Mouse (Mus musculus): Measurements from ENCODE around the gene Gm4131. TPM values are rescaled to one million over a fixed set of nuclear protein-coding genes. Genes with fewer than 3 reads are reported as not detected.
"Not testable (repeated sequence)": the region's sequence is repeated elsewhere in the genome, so short reads cannot be mapped to it uniquely, and the experiment has no call there.

Gm4131 gene
- 0.18 TPM in 1 of 2 replicates, not detected in the other for polyA plus RNA-seq (2015; fragmentation: Nextera tagmentation; extraction: Ambion mirVana)

DNA sequence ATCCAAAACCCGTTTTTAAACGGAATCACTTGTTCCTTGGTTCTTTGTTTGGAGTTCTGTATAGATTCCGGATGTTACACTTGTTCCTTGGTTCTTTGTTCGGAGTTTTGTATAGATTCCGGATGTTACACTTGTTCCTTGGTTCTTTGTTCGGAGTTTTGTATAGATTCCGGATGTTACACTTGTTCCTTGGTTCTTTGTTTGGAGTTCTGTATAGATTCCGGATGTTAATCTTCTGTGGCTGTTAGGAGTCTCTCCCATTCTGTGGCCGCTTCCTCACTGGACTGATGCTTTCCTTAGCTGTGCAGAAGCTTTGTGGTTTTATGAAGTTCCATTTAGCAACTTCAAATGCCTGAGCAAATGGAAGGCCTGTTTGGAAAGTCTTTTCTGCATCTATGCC, at the start of gene Gm4131:
Gene Gm4131 (minus strand): TSS at position 101 of the 400 bp plus-strand sequence.
- H3K4me1 ChIP-seq; H3K4me3 ChIP-seq (replicated peaks); H3K27me3 ChIP-seq; H3K27ac ChIP-seq (replicated peaks); H3K36me3 ChIP-seq; H3K9me3 ChIP-seq (replicated peaks); H3K9ac ChIP-seq; ATAC-seq (ENCODE audit: insufficient number of reproducible peaks, low FRiP score, low TSS enrichment, low read depth); H3K4me2 ChIP-seq (replicated peaks): not testable (repeated sequence)
- WGBS: 84% methylated on average over 9 of the region's 9 CpGs

DNA sequence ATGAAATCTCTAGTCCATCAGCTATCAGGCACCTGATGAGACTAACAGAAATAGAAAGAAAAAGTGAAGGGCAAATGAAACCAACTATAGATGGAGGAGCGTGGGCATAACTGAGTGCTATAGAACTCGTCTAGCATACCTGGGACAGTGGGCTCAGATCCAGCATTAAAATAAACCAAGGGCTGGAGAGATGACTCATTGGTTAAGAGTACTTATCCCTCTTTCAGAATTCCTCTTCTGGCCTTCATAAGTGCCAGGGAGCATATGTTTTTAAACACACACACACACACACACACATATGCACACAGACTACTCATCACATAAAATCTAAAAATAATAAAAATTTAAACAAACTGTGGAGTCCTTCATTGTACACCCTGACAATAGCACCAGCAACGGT, 43.2 kb upstream of the Gm4131 start:
- ATAC-seq (ENCODE audit: insufficient number of reproducible peaks, low FRiP score, low TSS enrichment, low read depth): no peak
- Histone ChIP-seq H3K27me3 (no peaks in the 10 kb centered on the region), H3K4me2 (replicated peaks) (no peak overlapping the region), H3K36me3 (no peaks in the 10 kb centered on the region), H3K9me3 (replicated peaks) (no peaks in the 10 kb centered on the region), H3K4me3 (replicated peaks) (no peak overlapping the region), H3K4me1 (no peaks in the 10 kb centered on the region), H3K27ac (replicated peaks) (no peak overlapping the region), H3K9ac (no peak overlapping the region)
- 73% methylated on average over 3 of the region's 3 CpGs for WGBS

DNA sequence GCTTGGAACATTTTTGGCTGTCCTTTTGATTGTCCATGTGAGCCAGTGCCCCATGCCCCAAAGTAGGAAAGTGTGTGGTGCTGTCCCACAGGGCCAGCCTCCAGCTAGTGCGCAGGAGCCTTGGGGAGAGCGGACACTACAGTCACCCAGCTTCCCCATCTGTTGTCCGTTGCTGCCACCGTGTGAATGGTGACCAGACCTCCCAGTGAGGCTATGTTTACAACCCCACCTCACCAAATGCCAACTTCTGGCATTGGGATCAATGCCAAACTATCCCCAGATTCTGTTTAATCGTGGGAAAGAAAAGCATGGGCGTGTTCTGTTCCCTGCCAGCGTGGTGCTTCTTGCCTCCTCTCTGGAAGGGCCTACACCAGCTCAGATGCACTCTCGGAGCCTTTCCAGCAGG, 41.1 kb upstream of the Gm4131 start:
- no peak overlapping the region for H3K4me2 ChIP-seq (replicated peaks)
- H3K36me3 ChIP-seq: no peaks in the 10 kb centered on the region
- no peaks in the 10 kb centered on the region for H3K27me3 ChIP-seq
- H3K4me1 ChIP-seq: no peaks in the 10 kb centered on the region
- no peak overlapping the region for H3K4me3 ChIP-seq (replicated peaks)
- ATAC-seq (ENCODE audit: insufficient number of reproducible peaks, low FRiP score, low TSS enrichment, low read depth): no peak; the same call in 1 of the 2 replicates
- 61% methylated on average over 8 of the region's 8 CpGs for WGBS
- no peaks in the 10 kb centered on the region for H3K9me3 ChIP-seq (replicated peaks)
- H3K27ac ChIP-seq (replicated peaks): no peak overlapping the region
- no peak overlapping the region for H3K9ac ChIP-seq

DNA sequence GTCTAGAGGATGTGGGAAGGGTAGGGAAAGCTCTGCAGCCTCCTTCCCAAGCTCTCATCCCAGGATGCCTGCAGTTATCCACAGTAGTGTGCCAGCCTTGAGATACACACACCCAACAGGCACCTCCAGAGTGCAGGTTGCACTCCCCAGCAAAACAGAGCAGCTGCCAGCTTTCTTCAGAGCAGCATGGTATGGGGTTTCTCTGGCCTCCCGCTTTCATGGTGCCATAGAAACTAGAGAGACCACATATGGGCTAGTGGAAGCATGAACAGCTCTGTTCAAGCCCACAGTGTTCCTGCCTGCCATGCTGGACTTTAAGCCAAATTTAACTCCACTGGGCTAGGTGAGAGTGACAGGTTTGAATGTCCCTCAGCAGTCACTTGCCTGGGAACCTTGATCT, 36.1 kb upstream of the Gm4131 start:
- H3K36me3 ChIP-seq: no peaks in the 10 kb centered on the region
- no peak overlapping the region for H3K4me3 ChIP-seq (replicated peaks)
- WGBS: 82% methylated on average over 1 of the region's 1 CpGs
- no peaks in the 10 kb centered on the region for H3K4me1 ChIP-seq
- no peak overlapping the region for H3K27ac ChIP-seq (replicated peaks)
- no peak overlapping the region for H3K9ac ChIP-seq
- no peak overlapping the region for H3K4me2 ChIP-seq (replicated peaks)
- no peaks in the 10 kb centered on the region for H3K9me3 ChIP-seq (replicated peaks)
- ATAC-seq (ENCODE audit: insufficient number of reproducible peaks, low FRiP score, low TSS enrichment, low read depth): no peak
- H3K27me3 ChIP-seq: no peaks in the 10 kb centered on the region

DNA sequence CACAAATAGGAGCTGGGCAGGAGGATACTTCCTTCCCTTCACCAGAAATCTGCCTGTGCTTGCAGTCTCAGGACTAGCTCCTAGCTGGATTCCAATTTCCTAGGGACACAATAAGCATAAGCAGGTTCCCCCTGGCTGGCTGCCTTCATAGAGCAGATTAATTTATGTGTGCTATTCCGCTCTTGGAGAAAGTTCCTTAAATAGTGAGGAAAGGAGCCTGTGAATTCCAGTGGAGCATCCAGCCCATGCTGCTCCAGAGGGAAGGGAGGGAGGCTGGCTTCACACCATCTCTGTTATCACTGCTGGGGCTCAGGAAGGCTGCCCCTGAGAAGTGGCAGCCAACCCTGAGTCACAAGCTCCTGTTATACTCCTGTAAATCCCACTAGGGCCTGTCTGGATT, 35.5 kb upstream of the Gm4131 start:
- no peak for ATAC-seq (ENCODE audit: insufficient number of reproducible peaks, low FRiP score, low TSS enrichment, low read depth)
- H3K27ac ChIP-seq (replicated peaks): no peak overlapping the region
- WGBS: 63% methylated on average over 1 of the region's 1 CpGs

DNA sequence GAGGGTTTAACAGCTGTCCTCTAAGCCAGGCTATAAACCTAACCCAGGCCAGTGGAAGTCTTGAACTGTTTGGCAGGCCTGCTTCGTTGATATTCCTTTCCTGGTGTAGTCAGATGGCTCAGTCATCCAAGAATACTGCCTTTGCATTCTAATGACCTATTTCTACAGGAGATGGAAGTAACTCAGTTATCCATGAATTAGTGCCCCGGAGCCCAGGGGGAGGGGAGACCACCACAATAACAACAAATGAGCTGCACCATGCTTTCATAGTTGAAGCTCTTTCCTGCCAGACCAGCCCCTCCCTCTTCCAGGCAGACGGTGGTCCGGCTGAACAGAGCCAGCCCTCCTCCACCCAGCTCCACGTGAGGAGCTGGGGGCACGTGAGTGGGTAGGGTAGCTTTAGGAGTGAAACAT, 33.4 kb upstream of the Gm4131 start:
- H3K4me1 ChIP-seq: no peaks in the 10 kb centered on the region
- H3K9ac ChIP-seq: no peak overlapping the region
- H3K4me3 ChIP-seq (replicated peaks): no peak overlapping the region
- H3K36me3 ChIP-seq: no peaks in the 10 kb centered on the region
- no peak for ATAC-seq (ENCODE audit: insufficient number of reproducible peaks, low FRiP score, low TSS enrichment, low read depth)
- H3K9me3 ChIP-seq (replicated peaks): no peaks in the 10 kb centered on the region
- no peak overlapping the region for H3K27ac ChIP-seq (replicated peaks)
- WGBS: 58% methylated on average over 6 of the region's 6 CpGs
- H3K27me3 ChIP-seq: no peaks in the 10 kb centered on the region
- H3K4me2 ChIP-seq (replicated peaks): no peak overlapping the region

More for the DNA sequence above, 35.5 kb upstream of the Gm4131 start:
- Histone ChIP-seq H3K4me3 (replicated peaks) (no peak overlapping the region), H3K9me3 (replicated peaks) (no peaks in the 10 kb centered on the region), H3K4me2 (replicated peaks) (no peak overlapping the region), H3K9ac (no peak overlapping the region), H3K27me3 (no peaks in the 10 kb centered on the region), H3K4me1 (no peaks in the 10 kb centered on the region), H3K36me3 (no peaks in the 10 kb centered on the region)

DNA sequence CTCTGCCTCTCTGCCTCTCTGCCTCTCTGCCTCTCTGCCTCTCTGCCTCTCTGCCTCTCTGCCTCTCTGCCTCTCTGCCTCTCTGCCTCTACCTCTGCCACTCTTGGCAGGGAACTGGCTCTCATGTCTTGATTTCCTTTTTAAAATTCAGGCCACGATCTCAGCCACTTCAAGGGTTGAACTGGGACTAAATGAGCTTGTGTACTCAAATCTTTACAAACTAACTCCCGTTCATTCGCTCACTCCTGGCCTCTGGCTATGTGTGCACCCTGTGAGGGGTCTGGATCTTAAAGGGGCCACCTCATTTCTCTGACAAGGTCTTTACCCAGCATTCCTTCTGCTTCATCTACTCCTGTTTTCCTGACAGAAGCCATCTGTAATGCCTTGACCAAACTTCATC, 18.6 kb upstream of the Gm4131 start:
- H3K27me3 ChIP-seq: no peaks in the 10 kb centered on the region; the same call in 1 of the 2 replicates
- H3K36me3 ChIP-seq: no peaks in the 10 kb centered on the region
- ATAC-seq (ENCODE audit: insufficient number of reproducible peaks, low FRiP score, low TSS enrichment, low read depth): no peak
- H3K4me3 ChIP-seq (replicated peaks): no peak overlapping the region
- no peaks in the 10 kb centered on the region for H3K9me3 ChIP-seq (replicated peaks)
- H3K27ac ChIP-seq (replicated peaks): no peak overlapping the region
- H3K4me1 ChIP-seq: peaks cover 8% of the 10 kb centered on the region
- WGBS: 39% methylated on average over 3 of the region's 3 CpGs
- H3K9ac ChIP-seq: no peak overlapping the region
- no peak overlapping the region for H3K4me2 ChIP-seq (replicated peaks)

DNA sequence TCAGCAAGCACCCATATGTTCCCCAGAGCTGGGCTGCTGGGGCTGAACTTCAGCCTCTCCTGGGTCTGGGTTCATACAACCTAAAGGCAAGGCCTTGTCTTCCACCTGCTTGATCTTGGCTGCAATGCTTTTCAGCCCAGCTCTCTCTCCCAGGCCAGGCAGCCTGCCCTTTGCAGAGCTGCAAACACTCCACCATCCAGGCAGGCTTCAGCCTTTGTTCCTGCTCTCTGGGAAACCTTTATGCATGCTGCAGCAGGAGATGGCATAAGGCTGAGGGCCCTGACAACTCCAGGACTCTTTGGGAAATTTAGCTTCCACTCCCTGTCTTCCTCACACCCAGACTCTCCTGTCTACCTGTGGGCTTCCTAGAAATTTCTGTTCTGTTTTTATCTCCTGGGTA, 17.9 kb upstream of the Gm4131 start:
- no peak overlapping the region for H3K27ac ChIP-seq (replicated peaks)
- H3K9me3 ChIP-seq (replicated peaks): no peaks in the 10 kb centered on the region
- peaks cover 8% of the 10 kb centered on the region for H3K4me1 ChIP-seq
- H3K27me3 ChIP-seq: no peaks in the 10 kb centered on the region; the same call in 1 of the 2 replicates
- H3K36me3 ChIP-seq: no peaks in the 10 kb centered on the region
- ATAC-seq (ENCODE audit: insufficient number of reproducible peaks, low FRiP score, low TSS enrichment, low read depth): no peak
- no peak overlapping the region for H3K9ac ChIP-seq
- H3K4me2 ChIP-seq (replicated peaks): no peak overlapping the region
- H3K4me3 ChIP-seq (replicated peaks): no peak overlapping the region

DNA sequence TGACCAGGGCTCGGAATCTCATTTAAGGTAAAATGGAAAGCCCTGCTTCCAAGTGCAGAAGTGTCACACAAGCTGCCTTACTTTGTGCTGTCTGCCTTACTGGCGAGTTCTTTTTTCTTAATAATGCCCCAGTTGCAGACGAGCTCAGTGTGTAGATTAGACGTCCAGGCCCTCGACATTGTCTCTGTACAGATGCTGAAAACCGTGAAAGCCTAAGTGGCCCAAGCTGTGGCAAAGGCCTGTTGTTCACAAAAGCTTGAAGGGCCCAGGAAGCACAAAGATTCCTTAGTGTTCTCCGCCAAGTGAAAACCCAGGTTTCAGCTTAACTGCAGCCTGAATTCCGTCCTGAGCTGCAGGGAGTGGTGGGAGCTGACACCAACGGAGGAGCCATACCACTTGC, 15.0 kb upstream of the Gm4131 start:
- no peak overlapping the region for H3K27ac ChIP-seq (replicated peaks)
- H3K36me3 ChIP-seq: no peaks in the 10 kb centered on the region
- H3K9ac ChIP-seq: no peak overlapping the region
- no peak overlapping the region for H3K4me3 ChIP-seq (replicated peaks)
- no peaks in the 10 kb centered on the region for H3K9me3 ChIP-seq (replicated peaks)
- H3K4me2 ChIP-seq (replicated peaks): no peak overlapping the region
- no peak for ATAC-seq (ENCODE audit: insufficient number of reproducible peaks, low FRiP score, low TSS enrichment, low read depth)
- WGBS: 42% methylated on average over 9 of the region's 9 CpGs
- H3K27me3 ChIP-seq: no peaks in the 10 kb centered on the region
- H3K4me1 ChIP-seq: peaks cover 8% of the 10 kb centered on the region

DNA sequence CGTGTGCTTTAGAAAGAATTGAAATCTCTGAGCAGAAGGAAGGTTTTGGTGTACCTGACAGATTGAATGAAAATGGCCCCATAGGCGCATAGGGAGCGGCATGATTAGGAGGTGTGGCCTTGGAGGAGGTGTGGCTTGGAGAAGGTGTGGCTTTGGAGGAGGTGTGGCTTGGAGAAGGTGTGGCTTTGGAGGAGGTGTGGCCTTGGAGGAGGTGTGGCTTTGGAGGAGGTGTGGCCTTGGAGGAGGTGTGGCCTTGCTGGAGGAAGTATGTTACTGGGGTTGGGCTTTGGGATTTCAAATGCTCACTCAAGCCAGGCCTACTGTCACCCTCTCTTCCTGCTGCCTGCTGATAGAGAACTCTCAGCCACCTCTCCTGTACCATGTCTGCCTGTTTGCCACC, 14.2 kb upstream of the Gm4131 start:
- H3K4me2 ChIP-seq (replicated peaks): no peak overlapping the region
- no peak for ATAC-seq (ENCODE audit: insufficient number of reproducible peaks, low FRiP score, low TSS enrichment, low read depth)
- peaks cover 8% of the 10 kb centered on the region for H3K4me1 ChIP-seq
- no peaks in the 10 kb centered on the region for H3K36me3 ChIP-seq
- H3K9me3 ChIP-seq (replicated peaks): no peaks in the 10 kb centered on the region
- no peak overlapping the region for H3K9ac ChIP-seq
- no peak overlapping the region for H3K4me3 ChIP-seq (replicated peaks)
- H3K27ac ChIP-seq (replicated peaks): no peak overlapping the region
- H3K27me3 ChIP-seq: no peaks in the 10 kb centered on the region
- WGBS: 84% methylated on average over 3 of the region's 3 CpGs

DNA sequence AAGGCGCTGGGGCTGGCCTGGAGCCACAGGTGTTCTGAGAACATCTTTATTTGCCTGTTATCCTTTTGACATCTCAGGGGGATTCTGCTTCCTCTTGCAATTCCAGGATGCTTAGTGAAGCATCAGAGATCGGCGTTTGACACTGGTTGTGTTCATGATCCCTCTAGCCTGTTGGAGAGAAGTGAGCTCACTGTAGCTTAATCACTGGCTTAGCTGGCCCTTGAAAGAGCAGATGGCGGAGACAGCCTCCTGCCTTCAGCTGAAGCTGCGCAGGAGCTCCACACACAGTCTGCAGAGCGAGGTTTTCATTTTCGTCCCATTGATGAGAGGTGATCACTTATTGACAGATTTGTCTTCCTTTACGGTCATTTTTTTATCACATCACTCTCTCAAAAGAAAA, 9.1 kb upstream of the Gm4131 start:
- no peaks in the 10 kb centered on the region for H3K36me3 ChIP-seq
- 61% methylated on average over 8 of the region's 8 CpGs for WGBS
- H3K4me3 ChIP-seq (replicated peaks): no peak overlapping the region
- ATAC-seq (ENCODE audit: insufficient number of reproducible peaks, low FRiP score, low TSS enrichment, low read depth): no peak
- peaks cover 3% of the 10 kb centered on the region; the same call in 1 of the 2 replicates for H3K4me1 ChIP-seq
- H3K4me2 ChIP-seq (replicated peaks): no peak overlapping the region
- 0 out of 2 replicates have a peak, but pooled peaks cover 2% of the 10 kb centered on the region for H3K27me3 ChIP-seq
- no peak overlapping the region for H3K9ac ChIP-seq
- H3K9me3 ChIP-seq (replicated peaks): no peaks in the 10 kb centered on the region
- no peak overlapping the region for H3K27ac ChIP-seq (replicated peaks)

DNA sequence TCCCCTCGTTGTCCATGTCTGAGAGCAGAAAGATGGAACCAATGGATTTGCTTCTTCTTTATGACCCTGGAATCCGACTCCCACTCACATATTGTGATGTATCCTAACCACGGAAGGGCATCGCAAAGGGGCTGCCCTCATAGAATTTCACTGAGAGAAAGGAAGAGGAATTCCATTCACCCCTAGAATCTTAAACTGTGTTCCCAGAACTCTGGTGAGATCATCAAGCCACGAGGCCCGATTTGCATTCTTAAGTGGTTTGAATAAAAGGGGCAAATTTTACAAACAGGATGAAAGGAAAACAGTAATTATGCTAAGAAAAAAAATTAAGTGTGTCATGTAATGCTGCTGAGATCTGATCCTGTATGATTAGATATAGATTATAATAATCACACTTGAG, 8.2 kb upstream of the Gm4131 start:
- ATAC-seq (ENCODE audit: insufficient number of reproducible peaks, low FRiP score, low TSS enrichment, low read depth): no peak
- WGBS: 55% methylated on average over 6 of the region's 6 CpGs

More for the DNA sequence above, 8.2 kb upstream of the Gm4131 start:
- Histone ChIP-seq H3K4me2 (replicated peaks) (no peak overlapping the region), H3K9ac (no peak overlapping the region), H3K36me3 (no peaks in the 10 kb centered on the region), H3K27me3 (0 out of 2 replicates have a peak, but pooled peaks cover 2% of the 10 kb centered on the region), H3K27ac (replicated peaks) (no peak overlapping the region), H3K4me3 (replicated peaks) (no peak overlapping the region), H3K9me3 (replicated peaks) (no peaks in the 10 kb centered on the region), H3K4me1 (peaks cover 3% of the 10 kb centered on the region; the same call in 1 of the 2 replicates)

Measured in embryonic facial prominence, embryonic 15.5 days (tissue).